Mouse (Mus musculus): Measurements from ENCODE around the gene Mgea5. TPM values are rescaled to one million over a fixed set of nuclear protein-coding genes. Genes with fewer than 3 reads are reported as not detected.

Mgea5 gene
- polyA plus RNA-seq (2014; fragmentation: Illumina TruSeq; extraction: RNeasy Lipid Tissue Mini Kit (QIAGEN cat#74804); ENCODE audit: insufficient read depth, low read depth, low replicate concordance), result 36.2 TPM

DNA sequence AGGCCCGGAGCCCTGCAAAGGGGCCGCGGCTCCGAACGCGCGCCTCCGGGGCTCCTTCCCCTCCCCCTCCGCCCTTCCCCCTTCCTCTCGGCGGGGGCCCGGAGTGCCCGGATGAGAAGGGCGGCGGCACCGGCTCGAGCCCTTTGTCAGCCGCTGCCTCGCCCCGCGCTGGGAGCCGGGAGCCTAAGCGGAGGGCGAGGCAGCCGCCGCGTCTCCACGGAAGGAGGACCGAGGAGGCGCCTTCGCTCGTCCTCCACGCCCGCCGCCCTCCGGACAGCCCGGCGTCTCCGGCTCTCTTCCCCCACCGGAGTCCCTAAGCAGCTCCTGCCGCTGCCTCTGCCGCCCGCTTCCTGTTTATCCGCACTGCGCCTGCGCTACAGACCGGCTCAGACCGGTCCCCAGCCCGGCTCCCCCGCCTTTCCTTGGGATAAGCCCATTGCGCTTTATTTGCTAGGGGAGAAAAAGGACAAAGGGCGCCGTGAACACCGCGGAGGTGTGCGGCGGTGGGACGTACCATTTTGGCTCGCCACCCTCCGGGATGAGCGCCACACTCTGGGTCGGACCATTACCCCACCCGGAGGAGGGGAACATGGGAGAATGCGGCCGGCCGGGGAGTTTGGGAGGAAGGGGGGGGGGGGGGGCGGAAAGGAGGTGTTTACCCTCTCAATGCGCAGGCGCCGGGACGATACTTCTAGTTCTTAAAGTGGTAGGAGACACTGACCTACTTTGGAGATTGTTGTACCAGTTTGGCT is at the start of gene Mgea5:
TSS of gene Mgea5 (minus strand) at position 657 of the 752 bp plus-strand sequence.

DNA sequence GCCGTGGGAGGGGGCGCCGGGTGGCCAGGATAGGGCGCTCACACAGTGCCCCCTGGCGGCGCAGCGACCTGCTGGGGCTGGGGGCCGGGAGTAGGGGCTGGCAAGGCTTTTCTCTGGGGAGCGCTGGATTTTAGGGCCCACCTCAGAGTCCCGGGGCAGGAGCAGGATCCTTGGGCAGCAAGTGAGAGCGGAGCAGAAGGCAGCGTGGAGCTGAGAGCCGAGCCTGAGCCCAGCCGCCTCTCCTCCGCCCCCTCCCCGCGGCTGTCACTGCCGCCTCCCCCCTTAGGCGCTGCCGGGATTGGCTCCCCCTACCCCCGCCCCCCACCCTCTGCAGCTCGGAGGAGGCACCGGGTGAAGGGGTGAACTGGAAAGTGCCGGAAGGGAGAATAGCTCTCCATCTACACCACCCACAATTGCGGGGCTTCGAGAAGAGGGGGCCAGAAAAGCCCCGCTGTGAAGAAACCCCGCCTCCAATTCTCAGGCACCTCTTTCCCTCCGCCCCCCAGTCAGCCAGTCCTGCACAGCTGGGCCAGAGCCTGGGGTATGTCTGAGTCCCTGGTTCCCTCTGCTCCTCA is 32.3 kb upstream of the Mgea5 start, which contains the start of gene Kcnip2:
TSS of gene Kcnip2 (minus strand) at position 231 of the 575 bp plus-strand sequence.

DNA sequence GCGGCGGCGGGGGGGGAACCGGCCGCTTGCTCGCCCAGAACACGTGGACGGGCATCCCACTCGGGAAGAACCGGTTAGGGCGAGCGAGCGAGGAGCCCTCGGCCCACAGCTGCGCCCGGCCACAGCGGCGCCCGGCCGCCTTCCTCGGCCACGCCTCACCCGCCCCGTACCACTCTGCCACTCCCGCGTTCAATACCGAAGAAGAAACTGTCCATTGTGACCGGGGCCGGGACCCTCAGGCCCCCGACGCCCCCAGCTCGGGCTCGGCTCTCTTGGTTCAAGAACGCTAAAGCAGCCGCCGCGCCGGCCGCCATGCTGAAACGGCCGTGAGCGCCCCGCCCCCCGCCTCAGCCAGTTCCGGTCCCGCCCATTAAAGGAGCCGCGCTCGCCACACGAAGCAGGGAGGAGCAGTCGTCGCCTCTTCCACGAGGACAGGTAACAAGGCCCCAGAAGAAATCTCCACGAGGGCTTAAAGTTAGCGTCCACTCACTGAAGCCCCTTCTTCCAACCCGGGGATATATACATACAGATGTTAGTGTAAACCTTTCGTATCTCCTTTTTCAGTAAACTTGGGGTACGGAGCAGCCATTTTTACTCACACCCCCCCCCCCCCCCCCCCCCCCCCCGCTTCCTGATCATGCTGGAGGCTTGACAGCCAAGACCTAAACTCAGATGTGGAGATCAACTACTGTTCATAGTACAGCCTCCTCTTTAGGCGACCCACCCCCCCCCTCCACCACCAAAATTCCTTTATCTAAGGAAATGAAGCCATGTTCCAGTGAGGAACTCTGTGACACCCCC is 34.2 kb downstream of the Mgea5 start, which contains the start of gene Npm3:
TSS of gene Npm3 (minus strand) at position 349 of the 801 bp plus-strand sequence.

DNA sequence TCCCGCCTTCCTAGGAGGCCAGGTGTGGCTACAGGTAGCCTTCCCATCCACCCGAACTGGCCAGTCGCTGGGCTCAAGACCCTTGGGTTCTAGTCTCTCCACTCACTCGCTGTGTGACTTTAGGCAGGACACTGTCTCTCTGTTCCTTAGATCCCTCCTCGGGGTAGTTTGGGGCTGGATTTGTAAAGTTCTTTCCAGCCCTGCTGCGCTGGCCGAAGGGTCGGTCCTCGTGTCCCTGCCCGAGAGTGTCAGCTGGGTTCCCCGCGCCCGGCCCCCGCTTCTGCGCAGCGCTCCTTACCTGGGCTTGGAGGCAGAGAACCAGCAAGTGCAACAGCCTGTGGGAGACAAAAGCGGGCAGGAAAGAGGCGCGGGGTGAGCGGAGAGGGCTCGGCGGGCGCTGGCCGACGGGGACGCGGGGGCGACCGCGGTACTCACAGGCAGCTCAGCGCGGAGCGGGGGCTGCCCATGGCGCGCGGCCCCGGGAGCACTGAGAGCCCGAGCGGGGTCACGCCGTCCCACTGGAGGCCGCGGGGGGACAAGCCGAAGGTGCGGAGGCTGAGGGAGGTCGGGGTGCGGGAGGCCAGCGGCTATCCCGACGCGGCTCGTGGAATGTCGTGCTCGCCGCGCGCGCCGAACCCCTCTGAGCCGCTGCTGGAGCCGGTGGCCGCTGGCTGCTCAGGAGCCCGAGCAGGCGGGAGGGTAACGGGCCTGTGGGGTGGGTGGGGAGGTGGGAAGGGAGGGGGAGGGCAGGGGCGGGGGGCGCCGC is 41.2 kb downstream of the Mgea5 start, which contains the start of gene Fgf8:
TSS of gene Fgf8 (minus strand) at position 698 of the 766 bp plus-strand sequence.

Other genes starting within 250 kb of the Mgea5 start
- gene Poll, start 223.3 kb downstream of the Mgea5 start, polyA plus RNA-seq (2014; fragmentation: Illumina TruSeq; extraction: RNeasy Lipid Tissue Mini Kit (QIAGEN cat#74804); ENCODE audit: insufficient read depth, low read depth, low replicate concordance), result 8.5 TPM
- 44.2 TPM for gene Gm17018, start 223.2 kb downstream of the Mgea5 start, polyA plus RNA-seq (2014; fragmentation: Illumina TruSeq; extraction: RNeasy Lipid Tissue Mini Kit (QIAGEN cat#74804); ENCODE audit: insufficient read depth, low read depth, low replicate concordance)
- gene Fbxw4, start 123.5 kb downstream of the Mgea5 start, polyA plus RNA-seq (2014; fragmentation: Illumina TruSeq; extraction: RNeasy Lipid Tissue Mini Kit (QIAGEN cat#74804); ENCODE audit: insufficient read depth, low read depth, low replicate concordance), result 19.4 TPM
- gene Fgf8, start 40.9 kb downstream of the Mgea5 start, polyA plus RNA-seq (2014; fragmentation: Illumina TruSeq; extraction: RNeasy Lipid Tissue Mini Kit (QIAGEN cat#74804); ENCODE audit: insufficient read depth, low read depth, low replicate concordance), result not detected
- gene Npm3, start 34.2 kb downstream of the Mgea5 start, polyA plus RNA-seq (2014; fragmentation: Illumina TruSeq; extraction: RNeasy Lipid Tissue Mini Kit (QIAGEN cat#74804); ENCODE audit: insufficient read depth, low read depth, low replicate concordance), result 47.9 TPM
- 0.71 TPM for gene Kcnip2, start 32.2 kb upstream of the Mgea5 start, polyA plus RNA-seq (2014; fragmentation: Illumina TruSeq; extraction: RNeasy Lipid Tissue Mini Kit (QIAGEN cat#74804); ENCODE audit: insufficient read depth, low read depth, low replicate concordance)
- gene Armh3, start 214.7 kb upstream of the Mgea5 start, polyA plus RNA-seq (2014; fragmentation: Illumina TruSeq; extraction: RNeasy Lipid Tissue Mini Kit (QIAGEN cat#74804); ENCODE audit: insufficient read depth, low read depth, low replicate concordance), result 5.6 TPM
- gene Hps6, start 219.7 kb upstream of the Mgea5 start, polyA plus RNA-seq (2014; fragmentation: Illumina TruSeq; extraction: RNeasy Lipid Tissue Mini Kit (QIAGEN cat#74804); ENCODE audit: insufficient read depth, low read depth, low replicate concordance), result 5.7 TPM

Data from lung, adult 10 weeks (tissue).